Mouse (Mus musculus) ES-Bruce4 (cell line): Measurements from ENCODE around the gene Gm10447.

Experiments
- CTCF ChIP-seq: IDR thresholded peaks from one replicate; pipeline ENCODE4 v1.8.1; 2011; ENCODE audit warnings: low read depth, low read length
- POLR2A ChIP-seq: IDR thresholded peaks from one replicate; pipeline ENCODE4 v1.8.1; 2011; ENCODE audit warnings: low read length; ENCODE audit not compliant: insufficient read depth

GRCm38 (mm10) chr11:53477833-53478232, 20.9 kb upstream of the Gm10447 start:
- TF ChIP-seq CTCF (no peak), POLR2A (no peak)
